8 mouse cellular contexts compared by ENCODE assay signal in genomic region chr1:41652646-41653427, GRCm38 (mm10).
DNase-seq lines count a peak whose midpoint lies in the region; ATAC-seq lines count a peak whose summit lies in the region.

No protein-coding gene starts in this region.

- ATAC-seq in embryonic facial prominence, embryonic 15.5 days (ENCODE audit: insufficient number of reproducible peaks, low FRiP score, low TSS enrichment, low read depth), result no peak
- peak; percentile 83 for ATAC-seq in lung, embryonic 16.5 days (ENCODE audit: low read depth)

- 23% methylated on average over 8 of the region's 8 CpGs for WGBS in embryonic facial prominence, embryonic 15.5 days
- WGBS in heart, embryonic 10.5 days, result 52% methylated on average over 8 of the region's 8 CpGs
- 20% methylated on average over 8 of the region's 8 CpGs for WGBS in lung, embryonic 16.5 days

- H3K27ac ChIP-seq in embryonic facial prominence, embryonic 15.5 days (replicated peaks), result no peak overlapping the region
- H3K27ac ChIP-seq in heart, embryonic 10.5 days, result no peak overlapping the region
- H3K27ac ChIP-seq in lung, embryonic 16.5 days (ENCODE audit: low read length), result peak overlapping the region; percentile 52

- H3K4me2 ChIP-seq in embryonic facial prominence, embryonic 15.5 days (replicated peaks), result peak overlapping the region; percentile 32
- peak overlapping the region; percentile 22 for H3K4me2 ChIP-seq in lung, embryonic 16.5 days (ENCODE audit: low read depth, low read length)

- no peaks in the 10 kb centered on the region for H3K36me3 ChIP-seq in embryonic facial prominence, embryonic 15.5 days
- no peaks in the 10 kb centered on the region for H3K36me3 ChIP-seq in heart, embryonic 10.5 days
- no peaks in the 10 kb centered on the region for H3K36me3 ChIP-seq in lung, embryonic 16.5 days (ENCODE audit: control insufficient read depth, insufficient read depth, low read length)

- H3K9me3 ChIP-seq in embryonic facial prominence, embryonic 15.5 days (replicated peaks), result no peaks in the 10 kb centered on the region
- no peaks in the 10 kb centered on the region for H3K9me3 ChIP-seq in heart, embryonic 10.5 days
- no peaks in the 10 kb centered on the region for H3K9me3 ChIP-seq in lung, embryonic 16.5 days (ENCODE audit: control insufficient read depth, low read length)

- H3K4me1 ChIP-seq in embryonic facial prominence, embryonic 15.5 days, result peaks cover 15% of the 10 kb centered on the region; the same call in 1 of the 2 replicates
- H3K4me1 ChIP-seq in heart, embryonic 10.5 days, result no peaks in the 10 kb centered on the region; the same call in 1 of the 2 replicates
- peaks cover 6% of the 10 kb centered on the region for H3K4me1 ChIP-seq in lung, embryonic 16.5 days (replicated peaks; ENCODE audit: control insufficient read depth, insufficient read depth, low read length)

- DNase-seq in spleen, postnatal 36 days (ENCODE audit: low spot score in 2 of 2), result peak; percentile 1
- no peak for DNase-seq in spleen, adult 12 weeks (ENCODE audit: low spot score)
- DNase-seq in heart, embryonic 10.5 days (ENCODE audit: low spot score), result peak; percentile 79
- DNase-seq in layer of hippocampus, adult 11-12 months (ENCODE audit: low spot score), result peak; percentile 46
- DNase-seq in retina, postnatal 7 days (ENCODE audit: low read depth, low spot score), result peak; percentile 32
- DNase-seq in spleen, postnatal 10 days (ENCODE audit: low spot score in 2 of 2), result no peak

- no peak overlapping the region for H3K9ac ChIP-seq in embryonic facial prominence, embryonic 15.5 days
- no peak overlapping the region for H3K9ac ChIP-seq in lung, embryonic 16.5 days (ENCODE audit: low read length)

- no peak overlapping the region; the same call in 1 of the 2 replicates for H3K4me3 ChIP-seq in embryonic facial prominence, embryonic 15.5 days (replicated peaks)
- no peak overlapping the region for H3K4me3 ChIP-seq in heart, embryonic 10.5 days
- no peak overlapping the region for H3K4me3 ChIP-seq in lung, embryonic 16.5 days (ENCODE audit: low read length)

- no peaks in the 10 kb centered on the region for H3K27me3 ChIP-seq in embryonic facial prominence, embryonic 15.5 days
- H3K27me3 ChIP-seq in heart, embryonic 10.5 days (ENCODE audit: insufficient read depth, poor library complexity, severe bottlenecking), result no peaks in the 10 kb centered on the region
- no peaks in the 10 kb centered on the region for H3K27me3 ChIP-seq in lung, embryonic 16.5 days (ENCODE audit: control insufficient read depth, insufficient read depth, low read depth, low read length)

Comparison
In these comparisons a context has a peak if more than half of its experiments do, and no peak if none do; other contexts are left out.
1. DNase-seq: peak in spleen, postnatal 36 days (2 of 2), heart, embryonic 10.5 days (single experiment), layer of hippocampus, adult 11-12 months (single experiment) and retina, postnatal 7 days (single experiment); none in spleen, adult 12 weeks (single experiment) and spleen, postnatal 10 days (0 of 2).